Mouse (Mus musculus) hindbrain, postnatal 0 days (tissue): ENCODE results near the gene Mapk12. TPM values are rescaled to one million over a fixed set of nuclear protein-coding genes. Genes with fewer than 3 reads are reported as not detected.

ENCODE experiments used
- ATAC-seq: fragments of 200-750 bp; cut with Nextera tagmentation; 2 replicates; pipeline ENCODE4 v1.8.0; 2017; ENCODE audit warnings: mild to moderate bottlenecking, moderate TSS enrichment, moderate library complexity
- DNase-seq: peaks from one replicate; pipeline ENCODE4 v3.0.0-alpha.2; 2015; ENCODE audit warnings: low spot score
- H3K27ac ChIP-seq: fragments of 300-500 bp; sonication (generic); 2 replicates; pipeline ENCODE4 v1.5.1; 2014; ENCODE audit warnings: mild to moderate bottlenecking
- H3K27me3 ChIP-seq: fragments of 300-500 bp; sonication (generic); 2 replicates; pipeline ENCODE4 v1.6.1; 2014; ENCODE audit warnings: low read length, mixed read lengths; ENCODE audit not compliant: insufficient read depth
- H3K36me3 ChIP-seq: fragments of 300-500 bp; sonication (generic); 2 replicates; pipeline ENCODE4 v1.6.1; 2014; ENCODE audit warnings: low read length, mixed read lengths; ENCODE audit not compliant: insufficient read depth
- H3K4me1 ChIP-seq: fragments of 300-500 bp; sonication (generic); 2 replicates; pipeline ENCODE4 v1.6.1; 2014; ENCODE audit warnings: antibody characterized with exemption, low read length, mixed read lengths; ENCODE audit not compliant: insufficient read depth
- H3K4me2 ChIP-seq: fragments of 300-500 bp; sonication (generic); 2 replicates; pipeline ENCODE4 v1.6.1; 2014; ENCODE audit warnings: low read depth, mild to moderate bottlenecking, low read length, moderate library complexity, mixed read lengths
- H3K4me3 ChIP-seq: fragments of 300-500 bp; sonication (generic); 2 replicates; pipeline ENCODE4 v1.5.1; 2014; ENCODE audit warnings: low read length
- H3K9ac ChIP-seq: fragments of 300-500 bp; sonication (generic); replicated peaks from 2 replicates; pipeline ENCODE4 v1.6.1; 2014; ENCODE audit warnings: mild to moderate bottlenecking, low read length, moderate library complexity, mixed read lengths
- H3K9me3 ChIP-seq: fragments of 300-500 bp; sonication (generic); 2 replicates; pipeline ENCODE4 v1.6.1; 2016; ENCODE audit warnings: low read length, mixed read lengths
- CTCF ChIP-seq: IDR thresholded peaks from 2 replicates; pipeline ENCODE4 v1.5.1; 2016; ENCODE audit warnings: antibody characterized with exemption, control low read depth, low read depth
- WGBS: fragments of 180-500 bp; shearing (Covaris S2); extraction: QIAGEN DNeasy Blood & Tissue Kit; methylation state at CpG from one replicate; pipeline ENCODE4 v1.1.7; 2014; 5-methylcytosine and 5-hydroxymethylcytosine counted together
- polyA plus RNA-seq: library from polyadenylated mRNA; unstranded; fragments of >200 nt; fragmentation: Nextera tagmentation; extraction: Ambion mirVana; gene quantifications from 2 replicates; pipeline ENCODE4 v1.2.1, GENCODE M21; 2015
- total RNA-seq: library from RNA; depleted of rRNA; stranded (reverse); fragments of >200 nt; gene quantifications from 2 replicates; pipeline ENCODE4 v1.2.3, GENCODE M21; 2014

The Mapk12 gene
- total and polyA plus RNA-seq, 2 experiments from 2014 or later, result 2.6 to 4.8 TPM

DNA sequence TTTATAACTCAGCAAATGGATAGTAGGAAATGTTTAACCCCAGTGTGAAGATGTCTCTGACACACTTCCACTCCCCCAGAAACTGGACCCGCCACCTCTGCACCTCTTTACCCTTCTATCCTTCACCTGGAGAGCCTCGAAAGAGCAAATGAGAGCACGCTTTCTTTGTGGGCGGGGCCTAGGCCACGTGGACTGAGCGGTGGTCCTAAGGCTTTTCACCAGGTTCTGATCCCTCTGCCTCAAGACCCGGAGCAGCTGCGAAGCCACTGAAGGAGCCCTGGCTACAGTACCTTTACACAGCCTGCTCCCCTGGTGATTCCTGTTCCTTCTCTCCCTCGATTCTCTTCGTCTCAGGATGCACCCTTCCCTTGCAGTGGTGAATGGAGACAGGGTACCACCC, 7.0 kb upstream of the Mapk12 start:
- peak overlapping the region; percentile 37 for H3K4me3 ChIP-seq
- H3K9ac ChIP-seq, result peak overlapping the region; percentile 50; the same call in 1 of the 2 replicates
- H3K27ac ChIP-seq, result no peak overlapping the region
- no peaks in the 10 kb centered on the region for H3K36me3 ChIP-seq
- TF ChIP-seq CTCF, result no peak
- DNase-seq, result no peak
- no peaks in the 10 kb centered on the region for H3K27me3 ChIP-seq
- H3K4me2 ChIP-seq, result peak overlapping the region; percentile 81
- H3K4me1 ChIP-seq, result peaks cover 20% of the 10 kb centered on the region
- WGBS, result 21% methylated on average over 10 of the region's 10 CpGs
- no peaks in the 10 kb centered on the region for H3K9me3 ChIP-seq
- ATAC-seq, result no peak

DNA sequence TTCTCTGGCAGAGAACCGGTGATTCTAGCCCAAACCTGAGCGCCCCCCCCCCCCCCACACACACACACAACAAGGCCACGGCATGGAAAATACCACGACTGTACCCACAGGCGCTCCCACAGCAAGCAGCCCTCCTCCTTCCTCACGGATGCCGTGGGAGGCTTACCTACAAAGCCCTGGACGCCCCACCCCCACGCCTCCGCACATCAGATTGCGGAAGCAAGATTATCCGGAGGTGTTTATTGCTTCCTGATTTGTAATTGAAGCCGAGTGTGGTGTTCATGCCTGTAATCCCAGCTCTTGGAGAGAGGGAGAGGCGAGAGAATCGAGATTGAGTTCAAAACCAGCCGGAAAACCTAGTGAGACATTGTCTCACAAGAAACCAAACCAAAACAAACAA, 6.5 kb upstream of the Mapk12 start:
- WGBS, result 6% methylated on average over 15 of the region's 16 CpGs
- no peak for ATAC-seq

DNA sequence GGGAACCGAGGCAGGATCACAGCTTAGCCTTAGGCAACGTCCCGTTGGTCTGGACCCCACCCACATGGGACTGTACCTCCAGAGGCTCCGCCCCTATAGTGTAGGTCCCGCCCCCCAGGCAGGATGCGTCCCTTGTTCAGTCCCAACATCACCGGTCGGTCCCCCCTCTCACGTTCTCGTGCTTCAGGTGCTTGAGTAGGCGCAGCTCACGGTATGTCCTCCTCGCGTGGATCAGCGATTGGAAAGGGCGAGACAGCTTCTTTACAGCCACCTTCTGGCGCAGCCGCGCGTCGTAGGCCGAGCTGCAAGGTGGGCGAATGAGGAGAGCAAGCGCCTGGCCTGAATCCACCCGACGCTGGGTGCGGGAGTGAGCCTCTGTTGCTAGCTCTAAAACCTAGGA, 6.0 kb upstream of the Mapk12 start:
- TF ChIP-seq CTCF, result 0 out of 2 replicates have a peak, but pooled peaks have one; percentile 20
- Histone ChIP-seq H3K27ac (peak overlapping the region; percentile 60; the same call in 1 of the 2 replicates), H3K36me3 (no peaks in the 10 kb centered on the region), H3K4me3 (peak overlapping the region; percentile 37), H3K9me3 (no peaks in the 10 kb centered on the region), H3K27me3 (no peaks in the 10 kb centered on the region), H3K9ac (peak overlapping the region; percentile 50), H3K4me2 (peak overlapping the region; percentile 81), H3K4me1 (peaks cover 20% of the 10 kb centered on the region)
- ATAC-seq (peak; percentile 42; the same call in 1 of the 2 replicates), DNase-seq (peak; percentile 63)
- WGBS, result 4% methylated on average over 27 of the region's 27 CpGs

More for the DNA sequence above, 6.5 kb upstream of the Mapk12 start:
- H3K4me1 ChIP-seq, result peaks cover 20% of the 10 kb centered on the region
- H3K27me3 ChIP-seq, result no peaks in the 10 kb centered on the region
- H3K9me3 ChIP-seq, result no peaks in the 10 kb centered on the region
- DNase-seq, result peak; percentile 54
- peak overlapping the region; percentile 81 for H3K4me2 ChIP-seq
- no peak for TF ChIP-seq CTCF
- no peaks in the 10 kb centered on the region for H3K36me3 ChIP-seq
- peak overlapping the region; percentile 50 for H3K9ac ChIP-seq
- peak overlapping the region; percentile 37 for H3K4me3 ChIP-seq
- H3K27ac ChIP-seq, result peak overlapping the region; percentile 60; the same call in 1 of the 2 replicates

DNA sequence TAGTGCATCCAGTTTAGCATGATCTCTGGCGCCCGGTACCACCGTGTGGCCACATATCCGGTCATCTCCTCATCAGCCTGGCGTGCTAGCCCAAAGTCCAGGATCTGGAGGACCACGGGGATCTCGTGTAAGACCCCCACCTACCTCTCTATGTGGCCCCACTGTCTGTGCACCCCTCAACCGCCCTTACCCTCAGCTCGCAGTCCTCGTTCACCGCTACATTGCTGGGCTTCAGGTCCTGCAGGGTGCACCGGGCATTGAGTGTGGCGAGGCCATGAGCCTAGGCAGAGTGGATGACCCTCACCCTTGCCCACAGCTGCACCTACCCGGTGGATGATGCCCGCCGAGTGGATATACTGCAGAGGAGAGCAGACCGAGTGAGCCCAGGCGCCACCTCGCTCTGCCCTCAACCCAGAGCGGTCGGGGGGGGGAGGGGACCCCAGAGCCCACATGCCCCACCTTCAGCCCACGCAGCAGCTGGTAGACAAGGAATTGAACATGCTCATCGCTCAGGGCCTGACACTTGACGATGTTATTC, 5.4 kb upstream of the Mapk12 start:
- no peak for TF ChIP-seq CTCF
- H3K9me3 ChIP-seq, result no peaks in the 10 kb centered on the region
- ATAC-seq (no peak), DNase-seq (no peak)
- H3K27ac ChIP-seq, result no peak overlapping the region
- peaks cover 20% of the 10 kb centered on the region for H3K4me1 ChIP-seq
- H3K9ac ChIP-seq, result no peak overlapping the region
- WGBS, result 81% methylated on average over 24 of the region's 24 CpGs
- H3K27me3 ChIP-seq, result no peaks in the 10 kb centered on the region
- H3K4me3 ChIP-seq, result peak overlapping the region; percentile 37
- no peaks in the 10 kb centered on the region for H3K36me3 ChIP-seq
- peak overlapping the region; percentile 81 for H3K4me2 ChIP-seq

DNA sequence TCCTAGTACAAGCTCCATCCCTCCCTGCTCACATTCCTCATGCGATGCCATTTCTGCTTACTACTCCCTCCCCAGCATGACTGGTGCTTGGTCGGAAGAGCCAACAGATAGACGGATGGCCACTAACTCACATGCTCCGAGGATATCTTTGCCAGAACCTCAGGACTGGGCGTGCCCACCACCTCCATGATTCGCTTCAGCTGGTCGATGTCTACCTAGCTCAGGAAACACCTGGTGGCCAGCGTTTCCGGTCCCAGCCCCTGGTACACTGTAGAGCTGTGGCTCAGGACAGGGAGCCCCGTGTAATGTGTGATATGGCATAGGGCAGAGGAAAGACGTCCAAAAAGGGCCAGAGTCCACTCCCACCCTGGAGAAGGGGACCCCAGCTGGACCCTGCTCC, 4.5 kb upstream of the Mapk12 start:
- H3K4me1 ChIP-seq, result peaks cover 17% of the 10 kb centered on the region
- H3K27ac ChIP-seq, result no peak overlapping the region
- no peak for DNase-seq
- no peaks in the 10 kb centered on the region for H3K9me3 ChIP-seq
- H3K27me3 ChIP-seq, result no peaks in the 10 kb centered on the region
- no peak overlapping the region for H3K4me3 ChIP-seq
- H3K4me2 ChIP-seq, result no peak overlapping the region
- no peaks in the 10 kb centered on the region for H3K36me3 ChIP-seq
- WGBS, result 89% methylated on average over 11 of the region's 11 CpGs
- no peak overlapping the region for H3K9ac ChIP-seq
- TF ChIP-seq CTCF, result no peak
- no peak for ATAC-seq

DNA sequence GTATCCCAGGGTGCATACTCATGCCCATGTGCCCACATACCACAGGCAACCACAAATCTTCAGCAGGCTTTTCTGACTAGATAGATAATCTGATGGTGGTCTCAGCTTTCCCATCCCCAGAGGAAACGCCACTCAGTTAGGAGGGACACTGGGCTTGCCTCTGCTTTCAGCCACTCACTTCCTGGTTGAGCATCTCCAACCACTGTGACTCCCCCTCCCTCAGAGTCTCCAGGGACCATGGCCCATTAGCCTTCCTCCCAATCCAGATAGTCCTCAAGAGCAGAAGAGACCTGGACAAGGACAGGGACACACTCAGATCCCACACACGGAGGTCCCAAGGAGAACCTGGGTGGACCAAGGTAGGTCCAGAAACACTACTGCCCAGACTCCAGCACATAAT, 2.6 kb upstream of the Mapk12 start:
- 89% methylated on average over 2 of the region's 2 CpGs for WGBS

DNA sequence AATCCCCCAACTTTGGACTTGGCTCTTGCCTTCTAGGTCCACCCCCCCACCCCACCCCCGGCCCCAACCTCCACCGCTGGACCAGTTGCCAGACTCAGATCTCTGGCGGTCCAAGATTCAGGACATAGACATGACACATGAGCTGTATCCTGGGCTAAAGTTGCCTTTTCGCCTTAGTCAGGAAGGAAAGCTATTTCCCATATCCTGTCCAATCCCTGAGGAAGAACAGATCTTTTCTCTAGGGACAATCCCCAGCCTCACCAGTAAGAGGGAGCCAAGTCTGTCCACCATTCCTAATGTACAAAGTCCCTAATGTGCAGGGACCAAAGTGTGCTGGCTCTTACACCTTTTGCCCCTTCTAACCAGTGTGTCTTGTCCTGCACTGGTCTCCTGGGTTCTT, 1.4 kb upstream of the Mapk12 start:
- no peak overlapping the region for H3K27ac ChIP-seq
- ATAC-seq, result no peak
- no peak overlapping the region for H3K4me2 ChIP-seq
- H3K27me3 ChIP-seq, result 0 out of 2 replicates have a peak, but pooled peaks cover 4% of the 10 kb centered on the region
- WGBS, result 55% methylated on average over 4 of the region's 4 CpGs
- no peak overlapping the region for H3K4me3 ChIP-seq
- no peak for DNase-seq
- H3K9me3 ChIP-seq, result no peaks in the 10 kb centered on the region
- peaks cover 11% of the 10 kb centered on the region for H3K4me1 ChIP-seq
- H3K9ac ChIP-seq, result no peak overlapping the region
- no peaks in the 10 kb centered on the region for H3K36me3 ChIP-seq
- no peak for TF ChIP-seq CTCF

More for the DNA sequence above, 2.6 kb upstream of the Mapk12 start:
- H3K9ac ChIP-seq, result no peak overlapping the region
- H3K36me3 ChIP-seq, result no peaks in the 10 kb centered on the region
- H3K4me3 ChIP-seq, result no peak overlapping the region
- H3K27ac ChIP-seq, result no peak overlapping the region
- H3K9me3 ChIP-seq, result no peaks in the 10 kb centered on the region
- H3K27me3 ChIP-seq, result 0 out of 2 replicates have a peak, but pooled peaks cover 4% of the 10 kb centered on the region
- TF ChIP-seq CTCF, result no peak
- H3K4me2 ChIP-seq, result no peak overlapping the region
- ATAC-seq (no peak), DNase-seq (no peak)
- H3K4me1 ChIP-seq, result peaks cover 20% of the 10 kb centered on the region
